Mouse (Mus musculus) mouse trophoblast stem cell (cell line): ENCODE measurements around the gene Mlc1.

ENCODE experiments used
- in situ Hi-C, 2 experiments: fragments of 300-500 bp; cut with MseI, MboI; formaldehyde crosslinking; loops; 2 replicates in 1 of 2; 3 replicates in 1 of 2; pipeline ENCODE4 v1.15.1; 2025

Mlc1 gene

DNA sequence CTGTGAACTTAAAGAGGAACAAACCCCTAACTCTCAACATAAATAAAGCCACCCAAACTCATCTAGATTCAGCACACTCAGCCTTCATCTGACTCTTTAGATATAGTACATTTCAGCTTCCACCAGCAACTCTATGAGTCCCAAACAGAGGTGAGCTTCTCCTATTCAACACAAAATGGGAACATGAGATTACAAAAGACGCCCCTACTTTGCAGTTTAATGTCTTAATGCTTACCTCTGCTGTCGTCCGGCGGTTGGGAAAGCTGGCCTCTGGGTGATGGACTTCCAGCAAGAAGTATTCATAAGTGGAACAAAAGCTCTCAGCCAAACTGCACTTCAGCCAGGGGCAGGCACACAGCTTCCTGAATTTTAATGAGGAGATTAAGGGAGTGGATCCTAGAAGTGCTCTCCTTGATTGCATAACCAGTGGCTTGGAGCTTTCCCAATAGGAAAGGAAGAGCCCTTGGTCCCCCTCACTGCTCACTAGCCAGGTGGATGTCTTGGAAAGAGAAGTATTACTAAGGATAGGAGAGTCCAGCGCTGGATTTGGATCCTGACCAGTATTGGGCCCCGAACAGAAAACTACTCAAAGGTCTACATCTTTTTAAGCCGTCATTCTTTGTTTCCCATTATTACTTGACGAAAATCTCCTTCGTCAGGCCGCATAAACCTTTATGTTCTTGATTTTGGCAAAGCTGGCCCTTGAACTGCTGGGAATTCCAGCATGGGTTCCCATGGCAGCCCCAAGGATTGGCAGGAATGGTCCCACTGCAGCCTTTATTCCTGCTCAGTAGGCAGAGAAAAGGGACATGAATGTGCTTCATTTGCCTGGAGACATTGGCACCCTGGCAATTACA lies at the start of gene Mlc1:
Gene Mlc1 (minus strand): TSS at position 727 of the 857 bp plus-strand sequence.
- in situ Hi-C loops = no loop called here

GRCm38 (mm10) chr15:89020492-89020891 lies 41.7 kb upstream of the Mlc1 start:
- in situ Hi-C loops = no loop called here

DNA sequence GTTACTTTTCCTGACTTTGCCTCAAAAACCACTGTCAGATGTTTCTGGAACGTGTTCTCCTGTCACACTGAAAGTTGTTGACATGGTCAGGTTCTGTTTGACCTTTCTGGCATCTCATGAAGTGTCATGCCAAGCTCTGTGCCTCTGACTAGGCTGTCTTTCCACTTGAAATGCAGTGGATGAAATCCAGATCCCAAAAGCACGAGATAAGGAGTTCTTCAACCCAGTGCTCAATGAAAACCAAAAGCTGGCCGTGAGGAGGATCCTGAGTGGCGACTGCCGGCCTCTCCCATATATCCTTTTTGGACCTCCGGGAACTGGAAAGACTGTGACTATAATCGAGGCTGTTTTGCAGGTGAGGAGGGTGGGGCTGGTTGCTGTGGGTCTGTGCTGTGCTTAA lies 41.3 kb upstream of the Mlc1 start:
- in situ Hi-C loops = no loop called here

DNA sequence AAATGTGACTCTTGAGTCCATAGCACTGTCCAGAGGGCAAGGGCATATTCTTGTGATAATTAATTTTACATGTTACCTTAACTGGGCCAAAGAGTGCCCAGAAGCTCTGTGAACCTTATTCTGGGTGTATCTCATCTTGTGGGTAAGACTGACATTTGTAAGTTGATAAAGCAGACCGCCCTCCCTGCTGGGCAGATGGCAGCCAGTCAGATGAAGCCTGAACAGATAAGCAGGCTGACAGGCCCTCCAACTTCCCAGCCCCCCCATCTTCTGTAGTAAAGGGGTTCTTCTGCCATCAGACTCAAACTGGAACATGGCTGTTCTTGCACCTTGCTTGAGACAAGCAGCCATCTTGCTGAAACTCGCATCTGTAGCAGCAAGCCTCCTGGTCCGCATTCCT lies 37.9 kb upstream of the Mlc1 start:
- in situ Hi-C loops = no loop called here

DNA sequence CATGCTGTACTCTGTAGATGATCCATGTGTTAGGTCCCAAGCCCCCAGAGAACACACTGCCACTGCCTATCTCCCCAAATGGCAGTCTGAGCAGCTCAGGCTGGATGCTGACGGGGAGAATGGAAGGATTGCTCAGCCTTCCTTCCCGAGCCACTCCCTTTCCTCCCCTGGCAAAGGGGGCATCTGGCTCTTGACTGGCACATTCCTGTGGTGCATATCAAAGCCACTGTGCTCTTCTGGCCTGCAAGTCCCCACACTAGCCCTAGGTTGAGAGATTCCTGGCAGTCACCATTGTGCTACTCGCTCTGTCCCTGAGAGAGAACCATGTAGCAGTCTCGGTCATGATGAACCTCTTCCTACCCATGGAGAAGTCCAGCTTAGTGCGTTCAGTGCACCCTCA lies 29.0 kb upstream of the Mlc1 start:
- in situ Hi-C loops = no loop called here

GRCm38 (mm10) chr15:89007002-89007401 lies 28.2 kb upstream of the Mlc1 start:
- in situ Hi-C loops = no loop called here

GRCm38 (mm10) chr15:89001245-89001644 lies 22.4 kb upstream of the Mlc1 start:
- in situ Hi-C loops = no loop called here

DNA sequence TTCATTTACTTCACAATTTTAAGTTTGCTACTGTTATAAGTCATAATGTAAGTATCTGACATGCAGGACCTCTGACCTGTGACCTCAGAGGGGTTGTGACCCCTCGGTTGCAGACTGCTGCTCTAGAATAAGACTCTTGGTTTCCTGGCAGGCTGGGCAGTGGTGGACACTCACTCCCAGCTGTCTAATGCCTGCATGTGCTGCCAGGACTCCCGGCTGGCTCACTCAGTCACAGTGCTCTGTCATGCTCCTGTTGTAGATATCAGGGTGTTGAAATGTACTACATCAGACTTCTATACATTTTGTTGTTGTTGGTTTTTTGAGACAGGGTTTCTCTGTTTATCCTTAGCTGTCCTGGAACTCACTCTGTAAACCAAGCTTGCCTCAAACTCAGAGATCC lies 21.6 kb upstream of the Mlc1 start:
- in situ Hi-C loops = no loop called here

DNA sequence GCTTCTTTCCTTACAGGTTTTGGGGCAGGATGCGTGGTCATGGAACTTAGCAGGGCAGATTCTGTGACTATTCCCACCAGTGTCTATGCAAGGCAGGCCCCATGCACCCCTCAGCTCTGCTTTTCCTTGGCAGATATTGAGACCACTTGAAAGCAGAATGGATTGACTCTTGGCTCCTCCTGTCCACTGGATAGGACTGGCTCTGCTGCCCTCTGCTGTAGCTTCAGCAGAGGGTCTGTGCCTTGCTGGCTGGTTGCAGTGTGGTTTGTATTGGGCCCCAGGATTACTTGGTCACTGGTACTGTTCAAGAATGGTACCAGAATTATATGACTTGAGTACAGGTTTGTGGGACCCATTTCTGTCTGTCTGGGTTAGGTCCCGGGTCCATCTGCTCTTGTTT lies 20.3 kb upstream of the Mlc1 start:
- in situ Hi-C loops = no loop called here

DNA sequence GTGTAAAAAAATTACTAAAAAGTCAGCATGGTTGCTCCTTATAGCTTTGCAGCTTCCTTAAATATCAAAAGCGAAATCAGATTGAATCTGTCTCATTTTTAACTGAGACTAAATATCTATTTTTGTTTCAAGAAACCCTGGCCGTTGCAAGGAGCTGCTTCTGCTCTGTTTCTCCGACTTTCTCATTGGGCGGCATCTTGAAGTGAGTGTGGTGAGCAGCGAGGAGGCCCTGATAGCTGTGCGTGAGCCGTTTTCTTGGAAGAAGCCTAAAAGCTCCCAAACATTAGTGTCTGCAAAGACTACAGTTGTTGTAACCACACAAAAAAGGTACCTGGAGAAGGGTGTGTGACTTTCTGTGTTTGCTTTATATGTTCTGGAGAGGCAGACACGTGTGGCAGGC lies 19.8 kb upstream of the Mlc1 start:
- in situ Hi-C loops = no loop called here

GRCm38 (mm10) chr15:88989236-88989635 lies 10.4 kb upstream of the Mlc1 start:
- in situ Hi-C loops = no loop called here

- in situ Hi-C loops = no loop called here
These were observed 3.8 kb upstream of the Mlc1 start, which contains the start of gene Mov10l1 for GRCm38 (mm10) chr15:88982534-88983079. Gene Mov10l1, plus strand, starts transcription at chr15:88982909.

DNA sequence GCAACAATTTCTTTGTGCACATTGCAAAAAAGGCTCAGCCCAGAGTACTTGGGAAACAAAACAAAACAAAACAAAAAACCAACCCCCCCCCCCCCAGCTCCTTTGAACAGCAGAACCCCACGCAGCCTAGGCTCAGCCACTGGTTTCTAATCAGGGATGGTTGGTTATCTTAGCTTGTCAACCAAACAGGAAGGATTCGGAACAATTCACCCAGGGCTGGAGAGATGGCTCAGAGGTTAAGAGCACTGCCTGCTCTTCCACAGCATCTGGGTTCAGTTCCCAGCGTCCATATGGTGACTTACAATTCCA lies 285 bp upstream of the Mlc1 start:
- in situ Hi-C loops = no loop called here

DNA sequence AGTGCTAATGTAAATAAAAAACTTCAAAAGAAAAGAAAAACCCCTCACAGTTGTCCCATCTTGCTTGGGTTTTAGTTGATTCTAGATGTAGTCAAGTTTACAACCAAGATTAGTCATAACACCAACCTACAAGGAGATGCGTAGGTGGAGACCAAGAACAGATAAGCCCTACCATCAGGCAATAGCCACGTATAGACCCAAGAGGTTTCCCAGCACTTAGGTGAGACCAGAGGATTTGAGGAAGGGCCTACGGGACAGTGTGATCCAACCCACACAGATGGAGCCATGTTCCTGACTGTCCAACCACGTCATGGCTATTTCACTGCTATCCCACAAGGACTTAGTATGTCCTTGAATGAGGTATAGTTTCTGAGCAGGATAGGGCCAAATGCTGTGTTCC lies 6.5 kb downstream of the Mlc1 start:
- in situ Hi-C loops = no loop called here

- in situ Hi-C loops = no loop called here
These were observed 14.7 kb downstream of the Mlc1 start for GRCm38 (mm10) chr15:88964070-88964578.

DNA sequence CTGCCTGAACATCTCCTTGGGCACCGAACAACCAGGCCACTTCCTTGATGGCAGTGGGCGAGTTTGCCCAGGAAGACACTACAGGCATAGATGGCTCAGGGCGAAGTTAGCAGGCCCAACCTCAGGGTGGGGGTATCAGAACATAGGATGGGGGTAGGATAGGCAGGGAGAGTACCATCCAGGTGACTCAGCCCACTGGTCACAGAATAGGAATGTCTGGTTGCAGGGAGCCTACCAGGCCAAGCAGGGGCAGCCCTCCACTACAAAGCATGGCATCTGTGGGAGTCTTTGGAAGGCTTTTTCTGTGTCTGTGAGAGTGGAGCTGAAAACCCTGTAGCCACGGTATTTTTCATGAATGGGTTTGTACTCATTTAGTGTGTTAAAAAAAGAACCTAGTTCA lies 21.3 kb downstream of the Mlc1 start:
- in situ Hi-C loops = no loop called here

GRCm38 (mm10) chr15:88955342-88955741 lies 23.5 kb downstream of the Mlc1 start:
- in situ Hi-C loops = no loop called here

- in situ Hi-C loops = no loop called here
These were observed 24.3 kb downstream of the Mlc1 start, which contains the start of gene Ttll8 for GRCm38 (mm10) chr15:88954368-88955072. Gene Ttll8, minus strand, starts transcription at chr15:88954418.

GRCm38 (mm10) chr15:88951246-88951645 lies 27.6 kb downstream of the Mlc1 start:
- in situ Hi-C loops = no loop called here

DNA sequence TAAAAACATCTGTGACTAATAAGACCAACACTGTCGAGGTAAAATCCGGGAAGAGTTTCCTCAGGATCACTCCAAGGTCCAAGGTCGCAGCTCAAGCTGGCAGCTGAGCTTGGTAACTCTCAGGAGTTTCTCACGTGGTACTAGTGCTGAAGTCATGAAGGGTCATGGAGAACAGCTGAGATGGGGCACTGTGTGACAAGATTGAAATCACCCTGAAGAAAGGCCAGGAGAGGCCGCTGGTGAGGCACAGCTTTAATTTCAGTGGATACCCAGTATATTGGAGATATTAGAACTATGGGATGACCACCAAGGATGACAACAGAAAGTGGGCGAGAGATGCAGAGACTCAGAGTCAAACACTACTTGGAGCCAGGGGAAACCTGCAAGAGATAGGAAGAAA lies 32.0 kb downstream of the Mlc1 start:
- in situ Hi-C loops = no loop called here

- in situ Hi-C loops = no loop called here
These were observed 34.8 kb downstream of the Mlc1 start for GRCm38 (mm10) chr15:88943896-88944551.

DNA sequence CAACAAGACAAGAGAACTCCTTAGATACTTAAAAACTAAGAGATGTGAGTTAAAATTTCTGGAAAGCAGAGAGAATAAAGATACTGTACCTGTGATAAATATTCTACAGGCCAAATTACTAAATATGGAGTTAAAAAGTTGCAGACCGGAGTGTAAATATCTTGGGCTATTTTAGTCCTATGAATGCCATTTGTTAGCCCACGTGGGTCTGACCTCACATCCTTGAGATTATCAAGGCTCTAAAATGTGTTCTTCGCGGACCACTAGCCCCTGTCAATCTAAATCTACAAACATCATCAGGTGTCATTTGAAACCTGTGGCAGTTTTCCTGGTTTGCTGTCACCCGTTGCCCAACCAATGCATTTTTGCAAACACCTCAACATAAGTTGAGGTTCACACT lies 36.0 kb downstream of the Mlc1 start:
- in situ Hi-C loops = no loop called here
